ENCODE assay signal across 9 mouse cellular contexts in the genomic region with DNA sequence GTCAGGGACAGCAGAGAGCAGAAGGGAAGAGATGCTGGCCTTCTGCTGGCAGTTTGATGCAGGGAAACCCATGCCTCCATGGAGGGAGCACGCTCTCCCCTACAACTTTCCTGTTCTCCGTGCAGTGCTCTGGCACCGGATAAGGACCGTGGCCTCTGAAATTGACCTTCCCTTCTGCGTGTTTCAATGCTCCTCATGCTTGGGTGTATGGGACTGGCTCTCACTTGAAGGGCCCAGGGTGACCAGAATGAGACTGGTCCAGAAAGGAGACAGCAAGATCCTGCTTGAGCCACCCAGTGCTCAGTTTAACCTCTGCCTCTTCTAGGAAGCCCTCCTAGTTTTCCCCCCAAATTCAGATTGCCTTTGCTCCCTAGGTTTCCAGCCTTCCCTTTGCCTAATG. TPM values are rescaled to one million over a fixed set of nuclear protein-coding genes. Genes with fewer than 3 reads are reported as not detected.
DNase-seq lines count a peak whose midpoint lies in the region; ATAC-seq lines count a peak whose summit lies in the region.
"Had no signal": no experiment of that assay in that cellular context is flagged by ENCODE, and none has a peak within 500 bp of the region (broad histone marks: within the 10 kb centered on the region; RNA-seq: fewer than 3 reads in every experiment).

No protein-coding gene starts in this region.

- DNase-seq in heart, postnatal 25 days (ENCODE audit: low spot score): no peak
- DNase-seq in neural tube, embryonic 11.5 days (ENCODE audit: low spot score): no peak
- DNase-seq in neural tube, embryonic 10.5 days (ENCODE audit: extremely low spot score, low spot score): no peak
- DNase-seq in liver, embryonic 13.5 days: no peak
- no peak for DNase-seq in left cerebral cortex, adult 18-20 months (ENCODE audit: low spot score in 2 of 2)
- DNase-seq in urinary bladder, postnatal 4 days (ENCODE audit: low spot score in 2 of 2): no peak

- no peaks in the 10 kb centered on the region for H3K36me3 ChIP-seq in heart, embryonic 14.5 days (ENCODE audit: control insufficient read depth, insufficient read depth, low read length)
- H3K36me3 ChIP-seq in neural tube, embryonic 11.5 days (ENCODE audit: control insufficient read depth, insufficient read depth, low read length): peaks cover 12% of the 10 kb centered on the region; the same call in 1 of the 2 replicates
- H3K36me3 ChIP-seq in liver, embryonic 13.5 days: peaks cover 62% of the 10 kb centered on the region
- H3K36me3 ChIP-seq in stomach, embryonic 16.5 days (ENCODE audit: control insufficient read depth, insufficient read depth, low read length): no peaks in the 10 kb centered on the region

- peaks cover 24 to 25% of the 10 kb centered on the region in 2 experiments for H3K4me1 ChIP-seq in heart, embryonic 14.5 days (ENCODE audit: control insufficient read depth in 2 of 2, insufficient read depth in 2 of 2, low read length in 2 of 2)
- peaks cover 42% of the 10 kb centered on the region for H3K4me1 ChIP-seq in neural tube, embryonic 11.5 days (ENCODE audit: control insufficient read depth, insufficient read depth, low read length)
- H3K4me1 ChIP-seq in liver, embryonic 13.5 days (replicated peaks): peaks cover 62% of the 10 kb centered on the region
- peaks cover 18% of the 10 kb centered on the region for H3K4me1 ChIP-seq in stomach, embryonic 16.5 days (ENCODE audit: control insufficient read depth, insufficient read depth, low read length)

- H3K4me3 ChIP-seq in heart, embryonic 14.5 days (ENCODE audit: control insufficient read depth in 1 of 2, insufficient read depth in 1 of 2, low read depth in 1 of 2, low read length in 2 of 2): no peak overlapping the region
- H3K4me3 ChIP-seq in neural tube, embryonic 11.5 days (ENCODE audit: low read depth, low read length): no peak overlapping the region
- H3K4me3 ChIP-seq in liver, embryonic 13.5 days (replicated peaks): no peak overlapping the region
- no peak overlapping the region for H3K4me3 ChIP-seq in stomach, embryonic 16.5 days (replicated peaks; ENCODE audit: low read length)

- no peaks in the 10 kb centered on the region for H3K9me3 ChIP-seq in heart, embryonic 14.5 days (ENCODE audit: control insufficient read depth, low read length)
- H3K9me3 ChIP-seq in neural tube, embryonic 11.5 days (ENCODE audit: control insufficient read depth, low read length): no peaks in the 10 kb centered on the region
- no peaks in the 10 kb centered on the region for H3K9me3 ChIP-seq in liver, embryonic 13.5 days (replicated peaks)
- H3K9me3 ChIP-seq in stomach, embryonic 16.5 days (replicated peaks; ENCODE audit: control insufficient read depth, low read length): no peaks in the 10 kb centered on the region

- no peak overlapping the region for H3K9ac ChIP-seq in heart, embryonic 14.5 days (ENCODE audit: low read length)
- peak overlapping the region; percentile 30 for H3K9ac ChIP-seq in neural tube, embryonic 11.5 days (ENCODE audit: low read length)
- H3K9ac ChIP-seq in liver, embryonic 13.5 days: 0 out of 2 replicates have a peak overlapping the region, but pooled peaks have one; percentile 12
- H3K9ac ChIP-seq in stomach, embryonic 16.5 days (ENCODE audit: low read length): no peak overlapping the region

- WGBS in heart, embryonic 14.5 days: 68% methylated on average over 5 of the region's 5 CpGs
- WGBS in neural tube, embryonic 11.5 days: 74% methylated on average over 5 of the region's 5 CpGs
- WGBS in liver, embryonic 13.5 days (ENCODE audit: insufficient replicate concordance): 43% methylated on average over 5 of the region's 5 CpGs
- WGBS in stomach, embryonic 16.5 days: 58% methylated on average over 5 of the region's 5 CpGs

- ATAC-seq in heart, embryonic 14.5 days (ENCODE audit: insufficient number of reproducible peaks, insufficient read depth, low FRiP score, low read depth): no peak
- ATAC-seq in neural tube, embryonic 11.5 days (ENCODE audit: insufficient read depth, low FRiP score, low TSS enrichment): 0 out of 2 replicates have a peak, but pooled peaks have one; percentile 2
- peak; percentile 21 for ATAC-seq in liver, embryonic 13.5 days (ENCODE audit: low read depth)
- no peak for ATAC-seq in stomach, embryonic 16.5 days (ENCODE audit: insufficient read depth, low FRiP score)

- intact Hi-C loops in heart, postnatal 25 days (cut with DNase I): loop anchor here (1.0 to 5.0 kb wide), 2 partner anchors 51 to 76 kb away; no protein-coding TSS in a partner anchor

- peak overlapping the region; percentile 5 to 58; a peak in 1 of 4 replicates for H3K27ac ChIP-seq in heart, embryonic 14.5 days (replicated peaks in 1 of 2; ENCODE audit: control insufficient read depth in 1 of 2, insufficient read depth in 1 of 2, low read depth in 2 of 2, low read length in 2 of 2)
- H3K27ac ChIP-seq in neural tube, embryonic 11.5 days (ENCODE audit: low read depth, low read length): peak overlapping the region; percentile 58
- peak overlapping the region; percentile 58 for H3K27ac ChIP-seq in liver, embryonic 13.5 days
- H3K27ac ChIP-seq in stomach, embryonic 16.5 days (ENCODE audit: low read length): peak overlapping the region; percentile 64

- H3K27me3 ChIP-seq in heart, embryonic 14.5 days (ENCODE audit: control insufficient read depth, insufficient read depth, low read length): no peaks in the 10 kb centered on the region
- H3K27me3 ChIP-seq in neural tube, embryonic 11.5 days (ENCODE audit: control insufficient read depth, insufficient read depth, low read length): no peaks in the 10 kb centered on the region
- no peaks in the 10 kb centered on the region for H3K27me3 ChIP-seq in liver, embryonic 13.5 days
- no peaks in the 10 kb centered on the region for H3K27me3 ChIP-seq in stomach, embryonic 16.5 days (ENCODE audit: control insufficient read depth, insufficient read depth, low read length)

- no peak overlapping the region for H3K4me2 ChIP-seq in heart, embryonic 14.5 days (ENCODE audit: low read length)
- H3K4me2 ChIP-seq in neural tube, embryonic 11.5 days (ENCODE audit: low read depth): peak overlapping the region; percentile 28; the same call in 1 of the 2 replicates
- no peak overlapping the region for H3K4me2 ChIP-seq in liver, embryonic 13.5 days
- no peak overlapping the region for H3K4me2 ChIP-seq in stomach, embryonic 16.5 days (ENCODE audit: low read depth, low read length)

RNA-seq across cellular contexts. Expression of gene Adgrg3, which starts 16.3 kb away (rescaled TPM):
- polyA plus RNA-seq in heart, embryonic 14.5 days (2014; fragmentation: Nextera tagmentation; extraction: Ambion mirVana): 3.4 and 3.7 TPM in 2 replicates
- total RNA-seq in heart, postnatal 25 days (2021): 1 to 10 TPM in 1 of 2 experiments, under 1 TPM in 1; 0.70 to 1.3 TPM
- polyA plus RNA-seq in neural tube, embryonic 11.5 days (2014; fragmentation: Nextera tagmentation; extraction: Ambion mirVana): 3.5 and 4.1 TPM in 2 replicates
- polyA plus RNA-seq in liver, embryonic 13.5 days (2015; fragmentation: Nextera tagmentation; extraction: Ambion mirVana): 5.5 and 6.0 TPM in 2 replicates
- 3.2 and 3.7 TPM in 2 replicates for polyA plus RNA-seq in stomach, embryonic 16.5 days (2015; fragmentation: Nextera tagmentation; extraction: Ambion mirVana)
- under 1 TPM; 0.30 to 0.87 TPM for total RNA-seq in left cerebral cortex, adult 18-20 months (2021)

RNA-seq across cellular contexts. Expression of gene Adgrg1, which starts 26.6 kb away (rescaled TPM):
- polyA plus RNA-seq in heart, embryonic 14.5 days (2014; fragmentation: Nextera tagmentation; extraction: Ambion mirVana): 2.7 and 2.9 TPM in 2 replicates
- total RNA-seq in heart, postnatal 25 days (2021): 10 to 100 TPM; 38.6 to 48.7 TPM
- polyA plus RNA-seq in neural tube, embryonic 11.5 days (2014; fragmentation: Nextera tagmentation; extraction: Ambion mirVana): 133 and 140 TPM in 2 replicates
- 42.7 and 55.6 TPM in 2 replicates for polyA plus RNA-seq in liver, embryonic 13.5 days (2015; fragmentation: Nextera tagmentation; extraction: Ambion mirVana)
- 51.1 and 65.2 TPM in 2 replicates for polyA plus RNA-seq in stomach, embryonic 16.5 days (2015; fragmentation: Nextera tagmentation; extraction: Ambion mirVana)
- total RNA-seq in left cerebral cortex, adult 18-20 months (2021): 10 to 100 TPM; 81.2 to 81.3 TPM

RNA-seq across cellular contexts. Expression of gene Drc7, which starts 53.7 kb away (rescaled TPM):
- not detected in 2 replicates for polyA plus RNA-seq in heart, embryonic 14.5 days (2014; fragmentation: Nextera tagmentation; extraction: Ambion mirVana)
- total RNA-seq in heart, postnatal 25 days (2021): not detected
- polyA plus RNA-seq in neural tube, embryonic 11.5 days (2014; fragmentation: Nextera tagmentation; extraction: Ambion mirVana): not detected in 2 replicates
- 0.19 and 0.21 TPM in 2 replicates for polyA plus RNA-seq in liver, embryonic 13.5 days (2015; fragmentation: Nextera tagmentation; extraction: Ambion mirVana)
- polyA plus RNA-seq in stomach, embryonic 16.5 days (2015; fragmentation: Nextera tagmentation; extraction: Ambion mirVana): 0.14 TPM in 1 of 2 replicates, not detected in the other
- total RNA-seq in left cerebral cortex, adult 18-20 months (2021): under 1 TPM; 0.45 to 0.81 TPM
- polyA plus RNA-seq: stomach, embryonic 14.5 days had no signal

Comparison
In these comparisons a context has a peak if more than half of its experiments do, and no peak if none do; other contexts are left out.
1. ATAC-seq: peak in neural tube, embryonic 11.5 days (single experiment) and liver, embryonic 13.5 days (single experiment); none in heart, embryonic 14.5 days (single experiment) and stomach, embryonic 16.5 days (single experiment).
2. H3K9ac ChIP-seq: peak in neural tube, embryonic 11.5 days (single experiment) and liver, embryonic 13.5 days (single experiment); none in heart, embryonic 14.5 days (single experiment) and stomach, embryonic 16.5 days (single experiment).
3. RNA of gene Adgrg1, which starts 26.6 kb away (polyA plus RNA-seq): 133 to 140 TPM in neural tube, embryonic 11.5 days, 51.1 to 65.2 TPM in stomach, embryonic 16.5 days and 42.7 to 55.6 TPM in liver, embryonic 13.5 days; 2.7 to 2.9 TPM in heart, embryonic 14.5 days; every median in the first group is over 10 times any median in the second.
4. Peak in every context shown above with its lines, with median percentiles within 50 percentile points of each other: H3K27ac ChIP-seq.